23 mouse cellular contexts compared by ENCODE assay signal in the genomic region with DNA sequence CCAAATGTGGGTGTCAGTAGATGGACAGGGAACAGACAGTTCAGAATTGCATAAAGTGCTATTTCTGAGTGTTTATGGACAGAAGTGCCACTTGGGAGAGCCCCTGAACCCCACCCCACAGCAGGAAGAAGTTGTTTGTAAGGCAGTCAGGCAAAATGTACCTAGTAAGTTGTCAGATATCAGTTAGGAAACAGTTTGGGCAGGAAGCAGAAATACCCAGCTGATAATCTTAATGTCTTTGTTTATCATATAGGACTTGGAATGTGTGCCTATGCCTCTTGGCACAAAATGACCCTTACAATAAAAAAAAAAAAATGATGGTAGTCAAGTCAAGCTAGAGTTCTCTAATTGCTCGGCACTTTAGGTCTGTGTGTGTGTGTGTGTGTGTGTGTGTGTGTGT.
DNase-seq lines count a peak whose midpoint lies in the region; ATAC-seq and TF ChIP-seq lines count a peak whose summit lies in the region.
"Had no signal": no experiment of that assay in that cellular context is flagged by ENCODE, and none has a peak within 500 bp of the region (broad histone marks: within the 10 kb centered on the region; RNA-seq: fewer than 3 reads in every experiment).

No protein-coding gene starts in this region.

- TF ChIP-seq CTCF in liver, postnatal 0 days (IDR thresholded peaks at IDR 0.05; ENCODE audit: low read depth) = no peak
- no peak for TF ChIP-seq CTCF in lung, postnatal 0 days (IDR thresholded peaks at IDR 0.05)
- no peak for TF ChIP-seq CTCF in lung, adult 2 months (IDR thresholded peaks at IDR 0.05; ENCODE audit: insufficient read depth, low read length)

- H3K4me3 ChIP-seq in liver, postnatal 0 days (ENCODE audit: low read depth, low read length) = no peak overlapping the region
- no peak overlapping the region for H3K4me3 ChIP-seq in lung, postnatal 0 days (ENCODE audit: low read depth, low read length)
- H3K4me3 ChIP-seq in lung, adult 2 months (replicated peaks; ENCODE audit: extremely low read depth, low read depth, low read length) = no peak overlapping the region
- H3K4me3 ChIP-seq: embryonic facial prominence, embryonic 13.5 days; embryonic facial prominence, embryonic 15.5 days; erythroblast, embryonic 14.5 days; forebrain, embryonic 10.5 days; forebrain, embryonic 12.5 days had no signal

- ATAC-seq in liver, postnatal 0 days = no peak
- ATAC-seq in lung, postnatal 0 days = peak; percentile 40
- peak; percentile 68 for ATAC-seq in megakaryocyte progenitor cell, adult 5-6 weeks (replicated peaks; ENCODE audit: poor library complexity)
- no peak for ATAC-seq in activated CD4-positive, CD25-positive, alpha-beta regulatory T cell, adult 4 months
- ATAC-seq: forebrain, embryonic 14.5 days; forebrain, embryonic 16.5 days had no signal

- H3K27ac ChIP-seq in liver, postnatal 0 days (ENCODE audit: low read depth) = no peak overlapping the region
- no peak overlapping the region for H3K27ac ChIP-seq in lung, postnatal 0 days (ENCODE audit: low read length)
- H3K27ac ChIP-seq: embryonic facial prominence, embryonic 13.5 days; embryonic facial prominence, embryonic 15.5 days; forebrain, embryonic 10.5 days; forebrain, embryonic 12.5 days had no signal

- H3K4me1 ChIP-seq in liver, postnatal 0 days (ENCODE audit: insufficient read depth) = no peaks in the 10 kb centered on the region; the same call in 1 of the 2 replicates
- H3K4me1 ChIP-seq in lung, postnatal 0 days (ENCODE audit: insufficient read depth, low read depth, low read length) = 0 out of 2 replicates have a peak, but pooled peaks cover 5% of the 10 kb centered on the region
- no peaks in the 10 kb centered on the region for H3K4me1 ChIP-seq in lung, adult 2 months (ENCODE audit: control insufficient read depth, insufficient read depth, low read length)
- H3K4me1 ChIP-seq: embryonic facial prominence, embryonic 13.5 days; embryonic facial prominence, embryonic 15.5 days; forebrain, embryonic 12.5 days had no signal

- no peak for DNase-seq in liver, postnatal 0 days
- DNase-seq in liver = no peak
- DNase-seq in lung, postnatal 0 days (ENCODE audit: low spot score) = peak; percentile 28
- DNase-seq in lung, adult 2 months = no peak
- no peak for DNase-seq in layer of hippocampus, adult 9-11 months
- DNase-seq: adrenal gland, adult 8-10 months; adrenal gland, postnatal 14 days; adrenal gland, postnatal 36 days; cerebellum, adult 11-12 months; cerebellum, adult 2 months; cerebellum, adult 9-10 months; cerebellum, postnatal 10 days; cerebellum, postnatal 25 days; embryo, embryonic 11 days had no signal

- TF ChIP-seq POLR2A in lung, adult 2 months (IDR thresholded peaks at IDR 0.05; ENCODE audit: borderline replicate concordance, extremely low read depth, low read depth, low read length) = no peak

- H3K9me3 ChIP-seq in liver, postnatal 0 days (ENCODE audit: low read length) = peaks cover 4% of the 10 kb centered on the region
- H3K9me3 ChIP-seq in lung, postnatal 0 days (ENCODE audit: low read length) = no peaks in the 10 kb centered on the region
- H3K9me3 ChIP-seq: embryonic facial prominence, embryonic 13.5 days; embryonic facial prominence, embryonic 15.5 days; forebrain, embryonic 10.5 days; forebrain, embryonic 12.5 days had no signal

- no peak overlapping the region for H3K9ac ChIP-seq in liver, postnatal 0 days (replicated peaks)
- no peak overlapping the region for H3K9ac ChIP-seq in lung, postnatal 0 days (replicated peaks; ENCODE audit: low read depth)
- H3K9ac ChIP-seq: embryonic facial prominence, embryonic 13.5 days; embryonic facial prominence, embryonic 15.5 days; forebrain, embryonic 12.5 days had no signal

- 33% methylated on average over 1 of the region's 1 CpGs for WGBS in liver, postnatal 0 days (ENCODE audit: insufficient replicate concordance)
- 26% methylated on average over 1 of the region's 1 CpGs for WGBS in lung, postnatal 0 days
- whole genome bisulfite sequencing in lung, adult 2 months = 15% methylated on average over 1 of the region's 1 CpGs

- no peaks in the 10 kb centered on the region for H3K27me3 ChIP-seq in liver, postnatal 0 days (ENCODE audit: insufficient read depth, low read length)
- H3K27me3 ChIP-seq in lung, postnatal 0 days (replicated peaks; ENCODE audit: insufficient read depth, low read length) = no peaks in the 10 kb centered on the region
- H3K27me3 ChIP-seq: embryonic facial prominence, embryonic 13.5 days; embryonic facial prominence, embryonic 15.5 days; forebrain, embryonic 12.5 days had no signal

- H3K4me2 ChIP-seq in liver, postnatal 0 days (ENCODE audit: low read depth, low read length) = no peak overlapping the region
- no peak overlapping the region for H3K4me2 ChIP-seq in lung, postnatal 0 days (replicated peaks; ENCODE audit: low read depth, low read length)
- H3K4me2 ChIP-seq: embryonic facial prominence, embryonic 13.5 days; embryonic facial prominence, embryonic 15.5 days; forebrain, embryonic 12.5 days had no signal

- no peaks in the 10 kb centered on the region for H3K36me3 ChIP-seq in liver, postnatal 0 days (replicated peaks; ENCODE audit: insufficient read depth, low read length)
- H3K36me3 ChIP-seq in lung, postnatal 0 days (ENCODE audit: insufficient read depth, low read length) = no peaks in the 10 kb centered on the region
- H3K36me3 ChIP-seq: embryonic facial prominence, embryonic 13.5 days; embryonic facial prominence, embryonic 15.5 days; forebrain, embryonic 10.5 days; forebrain, embryonic 12.5 days had no signal

- TF ChIP-seq EP300 in liver, postnatal 0 days (IDR thresholded peaks at IDR 0.05; ENCODE audit: low read depth) = peak; percentile 27; the same call in 1 of the 2 replicates
- peak; percentile 44 for TF ChIP-seq EP300 in lung, postnatal 0 days (IDR thresholded peaks at IDR 0.05)

Comparison
In these comparisons a context has a peak if more than half of its experiments do, and no peak if none do; other contexts are left out.
1. ATAC-seq: peak in lung, postnatal 0 days (single experiment) and megakaryocyte progenitor cell, adult 5-6 weeks (single experiment); none in liver, postnatal 0 days (single experiment) and activated CD4-positive, CD25-positive, alpha-beta regulatory T cell, adult 4 months (single experiment).